Mouse (Mus musculus): ENCODE measurements at regions not wholly inside any gene's neighbourhood (a gene's known extent, or its start where the extent isn't known, plus 50 kb on each side); places are given as distances from the start of the nearest gene placed in this dataset.

DNA sequence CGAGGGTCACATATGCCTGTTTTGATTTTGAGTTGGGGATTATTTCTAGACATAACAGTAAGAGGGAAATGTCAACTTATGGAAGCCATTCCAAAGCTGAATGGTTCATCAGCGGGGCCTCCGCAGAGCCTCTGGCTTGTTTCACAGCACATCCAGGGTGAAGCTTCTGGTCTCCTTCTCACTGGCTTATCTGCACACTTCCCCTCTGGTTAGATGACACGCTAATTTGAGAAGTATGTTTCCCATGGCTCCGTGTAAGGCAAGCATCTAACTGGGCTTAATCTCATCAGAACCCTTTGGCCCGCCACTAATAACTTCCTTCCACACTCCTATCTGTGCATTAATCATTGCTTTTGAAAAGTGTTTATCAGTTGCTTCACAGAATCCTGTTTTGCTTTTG is 299.7 kb downstream of the Irs2 start:
- TF ChIP-seq TAL1 (IDR thresholded peaks at IDR 0.05; ENCODE audit: low read length), result no peak
- no peak for TF ChIP-seq CTCF (IDR thresholded peaks at IDR 0.05 in 2 of 3, conservative IDR thresholded peaks at IDR 0.05 in 1 of 3; ENCODE audit: control insufficient read depth in 1 of 3, insufficient read depth in 1 of 3, low read depth in 2 of 3, low read length in 3 of 3, poor library complexity in 1 of 3, severe bottlenecking in 1 of 3)
- TF ChIP-seq POLR2A (IDR thresholded peaks at IDR 0.05; ENCODE audit: control insufficient read depth in 1 of 2, insufficient read depth in 1 of 2, low read depth in 1 of 2, low read length in 2 of 2, poor library complexity in 1 of 2), result no peak
- TF ChIP-seq TCF12 (IDR thresholded peaks at IDR 0.05; ENCODE audit: low read depth, low read length), result no peak
- no peak for TF ChIP-seq ZNF384 (IDR thresholded peaks at IDR 0.05; ENCODE audit: low read depth, low read length)
